Mouse (Mus musculus): Measurements from ENCODE around the gene Ppp1r10.
"Not testable (repeated sequence)": the region's sequence is repeated elsewhere in the genome, so short reads cannot be mapped to it uniquely, and the experiment has no call there.

Ppp1r10 gene

GRCm38 (mm10) chr17:35920862-35921562 lies 4.8 kb downstream of the Ppp1r10 start:
- in situ Hi-C loops (cut with MboI; ENCODE audit: low pct_unique_long_range_greater_than_20kb in 1 of 2, low sequenced_read_pairs in 2 of 2, unreplicated experiment in 1 of 2), result no loop called here

- in situ Hi-C loops (cut with MboI; ENCODE audit: low pct_unique_long_range_greater_than_20kb in 1 of 2, low sequenced_read_pairs in 2 of 2, unreplicated experiment in 1 of 2), result no loop called here
These were observed 5.5 kb downstream of the Ppp1r10 start for GRCm38 (mm10) chr17:35921710-35922109.

- in situ Hi-C loops (cut with MboI; ENCODE audit: low pct_unique_long_range_greater_than_20kb in 1 of 2, low sequenced_read_pairs in 2 of 2, unreplicated experiment in 1 of 2), result no loop called here
These were observed 6.3 kb downstream of the Ppp1r10 start for GRCm38 (mm10) chr17:35922566-35922965.

- in situ Hi-C loops (cut with MboI; ENCODE audit: low pct_unique_long_range_greater_than_20kb in 1 of 2, low sequenced_read_pairs in 2 of 2, unreplicated experiment in 1 of 2), result no loop called here
These were observed 7.0 kb downstream of the Ppp1r10 start for GRCm38 (mm10) chr17:35923281-35923680.

- in situ Hi-C loops (cut with MboI; ENCODE audit: low pct_unique_long_range_greater_than_20kb in 1 of 2, low sequenced_read_pairs in 2 of 2, unreplicated experiment in 1 of 2), result no loop called here
These were observed 11.2 kb downstream of the Ppp1r10 start for GRCm38 (mm10) chr17:35927471-35927870.

- in situ Hi-C loops (cut with MboI; ENCODE audit: low pct_unique_long_range_greater_than_20kb in 1 of 2, low sequenced_read_pairs in 2 of 2, unreplicated experiment in 1 of 2), result no loop called here
These were observed 13.3 kb downstream of the Ppp1r10 start for GRCm38 (mm10) chr17:35929534-35929933.

GRCm38 (mm10) chr17:35930627-35931026 lies 14.4 kb downstream of the Ppp1r10 start:
- in situ Hi-C loops (cut with MboI; ENCODE audit: low pct_unique_long_range_greater_than_20kb in 1 of 2, low sequenced_read_pairs in 2 of 2, unreplicated experiment in 1 of 2), result no loop called here

GRCm38 (mm10) chr17:35932608-35933007 lies 16.4 kb downstream of the Ppp1r10 start:
- in situ Hi-C loops (cut with MboI; ENCODE audit: low pct_unique_long_range_greater_than_20kb in 1 of 2, low sequenced_read_pairs in 2 of 2, unreplicated experiment in 1 of 2), result no loop called here

- in situ Hi-C loops (cut with MboI; ENCODE audit: low pct_unique_long_range_greater_than_20kb in 1 of 2, low sequenced_read_pairs in 2 of 2, unreplicated experiment in 1 of 2), result loop anchor here in 1 of 2 experiments (5.0 kb wide), 1 partner anchor 62 kb away; no protein-coding TSS in a partner anchor
These were observed 19.5 kb downstream of the Ppp1r10 start for GRCm38 (mm10) chr17:35935763-35936162.

- in situ Hi-C loops (cut with MboI; ENCODE audit: low pct_unique_long_range_greater_than_20kb in 1 of 2, low sequenced_read_pairs in 2 of 2, unreplicated experiment in 1 of 2), result loop anchor here in 1 of 2 experiments (5.0 kb wide), 1 partner anchor 59 kb away; no protein-coding TSS in a partner anchor
These were observed 21.6 kb downstream of the Ppp1r10 start for GRCm38 (mm10) chr17:35937700-35938348.

- in situ Hi-C loops (cut with MboI; ENCODE audit: low pct_unique_long_range_greater_than_20kb in 1 of 2, low sequenced_read_pairs in 2 of 2, unreplicated experiment in 1 of 2), result loop anchor here in 1 of 2 experiments (5.0 kb wide), 1 partner anchor 58 kb away; no protein-coding TSS in a partner anchor
These were observed 22.9 kb downstream of the Ppp1r10 start for GRCm38 (mm10) chr17:35939108-35939507.

- in situ Hi-C loops (cut with MboI; ENCODE audit: low pct_unique_long_range_greater_than_20kb in 1 of 2, low sequenced_read_pairs in 2 of 2, unreplicated experiment in 1 of 2), result loop anchor here in 1 of 2 experiments (5.0 kb wide), 1 partner anchor 57 kb away; no protein-coding TSS in a partner anchor
These were observed 23.7 kb downstream of the Ppp1r10 start for GRCm38 (mm10) chr17:35939941-35940340.

- in situ Hi-C loops (cut with MboI; ENCODE audit: low pct_unique_long_range_greater_than_20kb in 1 of 2, low sequenced_read_pairs in 2 of 2, unreplicated experiment in 1 of 2), result not testable (repeated sequence)
These were observed 34.7 kb downstream of the Ppp1r10 start for GRCm38 (mm10) chr17:35950946-35951345.

GRCm38 (mm10) chr17:35952559-35952958 lies 36.3 kb downstream of the Ppp1r10 start:
- in situ Hi-C loops (cut with MboI; ENCODE audit: low pct_unique_long_range_greater_than_20kb in 1 of 2, low sequenced_read_pairs in 2 of 2, unreplicated experiment in 1 of 2), result not testable (repeated sequence)

GRCm38 (mm10) chr17:35954665-35955064 lies 38.4 kb downstream of the Ppp1r10 start:
- in situ Hi-C loops (cut with MboI; ENCODE audit: low pct_unique_long_range_greater_than_20kb in 1 of 2, low sequenced_read_pairs in 2 of 2, unreplicated experiment in 1 of 2), result no loop called here

- in situ Hi-C loops (cut with MboI; ENCODE audit: low pct_unique_long_range_greater_than_20kb in 1 of 2, low sequenced_read_pairs in 2 of 2, unreplicated experiment in 1 of 2), result no loop called here
These were observed 42.4 kb downstream of the Ppp1r10 start for GRCm38 (mm10) chr17:35958533-35959223.

- in situ Hi-C loops (cut with MboI; ENCODE audit: low pct_unique_long_range_greater_than_20kb in 1 of 2, low sequenced_read_pairs in 2 of 2, unreplicated experiment in 1 of 2), result no loop called here
These were observed 47.0 kb downstream of the Ppp1r10 start for GRCm38 (mm10) chr17:35963279-35963678.

GRCm38 (mm10) chr17:35967621-35968020 lies 51.4 kb downstream of the Ppp1r10 start:
- in situ Hi-C loops (cut with MboI; ENCODE audit: low pct_unique_long_range_greater_than_20kb in 1 of 2, low sequenced_read_pairs in 2 of 2, unreplicated experiment in 1 of 2), result no loop called here
